Mouse (Mus musculus): Measurements from ENCODE around the gene Ak6. TPM values are rescaled to one million over a fixed set of nuclear protein-coding genes. Genes with fewer than 3 reads are reported as not detected.
A peak's percentile ranks its signal among the peaks of the same experiment; 100 is the strongest.

Ak6 gene
- polyA plus RNA-seq, 1 experiment from 2014 or later = 121 TPM

- peaks cover 10% of the 10 kb centered on the region for H3K36me3 ChIP-seq (ENCODE audit: control insufficient read depth, insufficient read depth)
- ATAC-seq (ENCODE audit: low read depth) = peak; percentile 59
- peak within 1 kb of the TSS; percentile 94 for H3K27ac ChIP-seq (ENCODE audit: low read length)
- no peaks in the 10 kb centered on the region for H3K27me3 ChIP-seq (ENCODE audit: control insufficient read depth, insufficient read depth, low read depth, low read length)
- peak within 1 kb of the TSS; percentile 99 for H3K4me3 ChIP-seq (ENCODE audit: low read depth, low read length)
- WGBS (ENCODE audit: insufficient replicate concordance) = under 1% methylated on average over 62 of the region's 63 CpGs
- no peaks in the 10 kb centered on the region for H3K9me3 ChIP-seq (replicated peaks; ENCODE audit: control insufficient read depth, low read length)
- peaks cover 7% of the 10 kb centered on the region for H3K4me1 ChIP-seq (ENCODE audit: control insufficient read depth, low read depth, low read length)
- peak within 1 kb of the TSS; percentile 89 for H3K4me2 ChIP-seq (ENCODE audit: low read depth, low read length)
- peak within 1 kb of the TSS; percentile 83 for H3K9ac ChIP-seq (ENCODE audit: low read depth, low read length)
These were observed 834 bp downstream of the Ak6 start, which contains the start of gene Taf9 for GRCm38 (mm10) chr13:100651439-100652186. Gene Taf9, plus strand, starts transcription at chr13:100651579.

- H3K9me3 ChIP-seq (replicated peaks; ENCODE audit: control insufficient read depth, low read length) = no peaks in the 10 kb centered on the region
- no peak overlapping the region for H3K27ac ChIP-seq (ENCODE audit: low read length)
- H3K27me3 ChIP-seq (ENCODE audit: control insufficient read depth, insufficient read depth, low read depth, low read length) = no peaks in the 10 kb centered on the region
- 84% methylated on average over 5 of the region's 5 CpGs for WGBS (ENCODE audit: insufficient replicate concordance)
- H3K9ac ChIP-seq (ENCODE audit: low read depth, low read length) = no peak overlapping the region
- no peaks in the 10 kb centered on the region for H3K4me1 ChIP-seq (ENCODE audit: control insufficient read depth, low read depth, low read length)
- no peak overlapping the region for H3K4me3 ChIP-seq (ENCODE audit: low read depth, low read length)
- ATAC-seq (ENCODE audit: low read depth) = no peak
- H3K36me3 ChIP-seq (ENCODE audit: control insufficient read depth, insufficient read depth) = peaks cover 8% of the 10 kb centered on the region
- H3K4me2 ChIP-seq (ENCODE audit: low read depth, low read length) = no peak overlapping the region
These were observed 7.3 kb downstream of the Ak6 start for GRCm38 (mm10) chr13:100658091-100658490.

GRCm38 (mm10) chr13:100659864-100660456 lies 9.2 kb downstream of the Ak6 start:
- H3K27me3 ChIP-seq (ENCODE audit: control insufficient read depth, insufficient read depth, low read depth, low read length) = no peaks in the 10 kb centered on the region
- no peak overlapping the region for H3K4me2 ChIP-seq (ENCODE audit: low read depth, low read length)
- no peak overlapping the region for H3K27ac ChIP-seq (ENCODE audit: low read length)
- no peaks in the 10 kb centered on the region for H3K9me3 ChIP-seq (replicated peaks; ENCODE audit: control insufficient read depth, low read length)
- H3K9ac ChIP-seq (ENCODE audit: low read depth, low read length) = no peak overlapping the region
- H3K4me3 ChIP-seq (ENCODE audit: low read depth, low read length) = no peak overlapping the region
- H3K4me1 ChIP-seq (ENCODE audit: control insufficient read depth, low read depth, low read length) = no peaks in the 10 kb centered on the region
- peaks cover 6% of the 10 kb centered on the region for H3K36me3 ChIP-seq (ENCODE audit: control insufficient read depth, insufficient read depth)
- peak; percentile 32; the same call in 1 of the 2 replicates for ATAC-seq (ENCODE audit: low read depth)
- 30% methylated on average over 4 of the region's 4 CpGs for WGBS (ENCODE audit: insufficient replicate concordance)

GRCm38 (mm10) chr13:100669291-100670022 lies 18.7 kb downstream of the Ak6 start, which contains the start of gene Ccdc125:
Gene Ccdc125, plus strand, starts transcription at chr13:100669717.
- peak within 1 kb of the TSS; percentile 72 for H3K9ac ChIP-seq (ENCODE audit: low read depth, low read length)
- H3K36me3 ChIP-seq (ENCODE audit: control insufficient read depth, insufficient read depth) = peaks cover 2% of the 10 kb centered on the region; the same call in 1 of the 2 replicates
- peak within 1 kb of the TSS; percentile 66 for H3K4me3 ChIP-seq (ENCODE audit: low read depth, low read length)
- peak within 1 kb of the TSS; percentile 81 for H3K27ac ChIP-seq (ENCODE audit: low read length)
- H3K9me3 ChIP-seq (replicated peaks; ENCODE audit: control insufficient read depth, low read length) = 0 out of 2 replicates have a peak, but pooled peaks cover 2% of the 10 kb centered on the region
- peak within 1 kb of the TSS; percentile 68 for H3K4me2 ChIP-seq (ENCODE audit: low read depth, low read length)
- 0 out of 2 replicates have a peak, but pooled peaks cover 3% of the 10 kb centered on the region for H3K27me3 ChIP-seq (ENCODE audit: control insufficient read depth, insufficient read depth, low read depth, low read length)
- under 1% methylated on average over 44 of the region's 44 CpGs for WGBS (ENCODE audit: insufficient replicate concordance)
- peaks cover 4% of the 10 kb centered on the region; the same call in 1 of the 2 replicates for H3K4me1 ChIP-seq (ENCODE audit: control insufficient read depth, low read depth, low read length)
- ATAC-seq (ENCODE audit: low read depth) = peak; percentile 61

GRCm38 (mm10) chr13:100670181-100670741 lies 19.5 kb downstream of the Ak6 start:
- Histone ChIP-seq H3K36me3 (ENCODE audit: control insufficient read depth, insufficient read depth) (peaks cover 2% of the 10 kb centered on the region; the same call in 1 of the 2 replicates), H3K27me3 (ENCODE audit: control insufficient read depth, insufficient read depth, low read depth, low read length) (0 out of 2 replicates have a peak, but pooled peaks cover 3% of the 10 kb centered on the region), H3K4me2 (ENCODE audit: low read depth, low read length) (peak overlapping the region; percentile 68), H3K27ac (ENCODE audit: low read length) (peak overlapping the region; percentile 81), H3K4me3 (ENCODE audit: low read depth, low read length) (peak overlapping the region; percentile 66), H3K9ac (ENCODE audit: low read depth, low read length) (peak overlapping the region; percentile 72), H3K9me3 (replicated peaks; ENCODE audit: control insufficient read depth, low read length) (0 out of 2 replicates have a peak, but pooled peaks cover 2% of the 10 kb centered on the region), H3K4me1 (ENCODE audit: control insufficient read depth, low read depth, low read length) (peaks cover 4% of the 10 kb centered on the region; the same call in 1 of the 2 replicates)
- whole genome bisulfite sequencing (ENCODE audit: insufficient replicate concordance) = 8% methylated on average over 9 of the region's 9 CpGs
- ATAC-seq (ENCODE audit: low read depth) = peak; percentile 31; the same call in 1 of the 2 replicates

GRCm38 (mm10) chr13:100675936-100676635 lies 25.3 kb downstream of the Ak6 start:
- Histone ChIP-seq H3K27me3 (ENCODE audit: control insufficient read depth, insufficient read depth, low read depth, low read length) (no peaks in the 10 kb centered on the region), H3K9ac (ENCODE audit: low read depth, low read length) (peak overlapping the region; percentile 21; the same call in 1 of the 2 replicates), H3K4me3 (ENCODE audit: low read depth, low read length) (peak overlapping the region; percentile 32), H3K4me2 (ENCODE audit: low read depth, low read length) (peak overlapping the region; percentile 21; the same call in 1 of the 2 replicates), H3K36me3 (ENCODE audit: control insufficient read depth, insufficient read depth) (no peaks in the 10 kb centered on the region), H3K4me1 (ENCODE audit: control insufficient read depth, low read depth, low read length) (0 out of 2 replicates have a peak, but pooled peaks cover under 1% of the 10 kb centered on the region), H3K9me3 (replicated peaks; ENCODE audit: control insufficient read depth, low read length) (0 out of 2 replicates have a peak, but pooled peaks cover 2% of the 10 kb centered on the region), H3K27ac (ENCODE audit: low read length) (peak overlapping the region; percentile 62)
- ATAC-seq (ENCODE audit: low read depth) = peak; percentile 52; the same call in 1 of the 2 replicates
- 66% methylated on average over 15 of the region's 15 CpGs for WGBS (ENCODE audit: insufficient replicate concordance)

GRCm38 (mm10) chr13:100681615-100682014 lies 30.8 kb downstream of the Ak6 start:
- H3K27me3 ChIP-seq (ENCODE audit: control insufficient read depth, insufficient read depth, low read depth, low read length) = no peaks in the 10 kb centered on the region
- H3K4me1 ChIP-seq (ENCODE audit: control insufficient read depth, low read depth, low read length) = no peaks in the 10 kb centered on the region
- WGBS (ENCODE audit: insufficient replicate concordance) = 64% methylated on average over 8 of the region's 8 CpGs
- H3K36me3 ChIP-seq (ENCODE audit: control insufficient read depth, insufficient read depth) = no peaks in the 10 kb centered on the region
- no peaks in the 10 kb centered on the region for H3K9me3 ChIP-seq (replicated peaks; ENCODE audit: control insufficient read depth, low read length)
- H3K4me2 ChIP-seq (ENCODE audit: low read depth, low read length) = no peak overlapping the region
- no peak overlapping the region for H3K27ac ChIP-seq (ENCODE audit: low read length)
- no peak overlapping the region for H3K9ac ChIP-seq (ENCODE audit: low read depth, low read length)
- ATAC-seq (ENCODE audit: low read depth) = no peak
- no peak overlapping the region for H3K4me3 ChIP-seq (ENCODE audit: low read depth, low read length)

- Histone ChIP-seq H3K9ac (ENCODE audit: low read depth, low read length) (no peak overlapping the region), H3K4me1 (ENCODE audit: control insufficient read depth, low read depth, low read length) (no peaks in the 10 kb centered on the region), H3K27me3 (ENCODE audit: control insufficient read depth, insufficient read depth, low read depth, low read length) (no peaks in the 10 kb centered on the region), H3K36me3 (ENCODE audit: control insufficient read depth, insufficient read depth) (no peaks in the 10 kb centered on the region), H3K4me2 (ENCODE audit: low read depth, low read length) (no peak overlapping the region), H3K9me3 (replicated peaks; ENCODE audit: control insufficient read depth, low read length) (no peaks in the 10 kb centered on the region), H3K27ac (ENCODE audit: low read length) (no peak overlapping the region), H3K4me3 (ENCODE audit: low read depth, low read length) (no peak overlapping the region)
- 42% methylated on average over 2 of the region's 2 CpGs for WGBS (ENCODE audit: insufficient replicate concordance)
- no peak for ATAC-seq (ENCODE audit: low read depth)
These were observed 32.1 kb downstream of the Ak6 start for GRCm38 (mm10) chr13:100682837-100683236.

All from liver, embryonic 16.5 days (tissue).